Mouse (Mus musculus): ENCODE data around the gene Cers5.

The Cers5 gene

GRCm38 (mm10) chr15:99726549-99726948 lies 46.1 kb downstream of the Cers5 start:
- no peak for DNase-seq (ENCODE audit: low read depth in 2 of 2, low spot score in 2 of 2)

GRCm38 (mm10) chr15:99725341-99726155 lies 47.1 kb downstream of the Cers5 start, which contains the start of gene Cox14:
TSS of gene Cox14 (plus strand) at chr15:99725618.
- peak; percentile 91 to 94 for DNase-seq (ENCODE audit: low read depth in 2 of 2, low spot score in 2 of 2)

- peak; percentile 32 to 42 for DNase-seq (ENCODE audit: low read depth in 2 of 2, low spot score in 2 of 2)
These were observed 48.2 kb downstream of the Cers5 start for GRCm38 (mm10) chr15:99724292-99725021.

- no peak for DNase-seq (ENCODE audit: low read depth in 2 of 2, low spot score in 2 of 2)
These were observed 49.0 kb downstream of the Cers5 start for GRCm38 (mm10) chr15:99723515-99724291.

- DNase-seq (ENCODE audit: low read depth in 2 of 2, low spot score in 2 of 2): no peak
These were observed 49.6 kb downstream of the Cers5 start for GRCm38 (mm10) chr15:99723120-99723514.

GRCm38 (mm10) chr15:99721921-99722743 lies 50.6 kb downstream of the Cers5 start:
- DNase-seq (ENCODE audit: low read depth in 2 of 2, low spot score in 2 of 2): no peak

GRCm38 (mm10) chr15:99719865-99720264 lies 52.8 kb downstream of the Cers5 start:
- DNase-seq (ENCODE audit: low read depth in 2 of 2, low spot score in 2 of 2): no peak

GRCm38 (mm10) chr15:99718461-99719021 lies 54.1 kb downstream of the Cers5 start:
- no peak for DNase-seq (ENCODE audit: low read depth in 2 of 2, low spot score in 2 of 2)

GRCm38 (mm10) chr15:99717386-99718334 lies 55.0 kb downstream of the Cers5 start, which contains the start of gene Gpd1:
TSS of gene Gpd1 (plus strand) at chr15:99717515.
- no peak for DNase-seq (ENCODE audit: low read depth in 2 of 2, low spot score in 2 of 2)

- DNase-seq (ENCODE audit: low read depth in 2 of 2, low spot score in 2 of 2): no peak
These were observed 55.9 kb downstream of the Cers5 start for GRCm38 (mm10) chr15:99716814-99717213.

- no peak for DNase-seq (ENCODE audit: low read depth in 2 of 2, low spot score in 2 of 2)
These were observed 56.5 kb downstream of the Cers5 start for GRCm38 (mm10) chr15:99715982-99716746.

- no peak for DNase-seq (ENCODE audit: low read depth in 2 of 2, low spot score in 2 of 2)
These were observed 57.3 kb downstream of the Cers5 start for GRCm38 (mm10) chr15:99715361-99715865.

- DNase-seq (ENCODE audit: low read depth in 2 of 2, low spot score in 2 of 2): peak; percentile 55 to 68
These were observed 57.8 kb downstream of the Cers5 start for GRCm38 (mm10) chr15:99714858-99715257.

GRCm38 (mm10) chr15:99714206-99714605 lies 58.5 kb downstream of the Cers5 start:
- DNase-seq (ENCODE audit: low read depth in 2 of 2, low spot score in 2 of 2): no peak

GRCm38 (mm10) chr15:99713569-99713968 lies 59.1 kb downstream of the Cers5 start:
- DNase-seq (ENCODE audit: low read depth in 2 of 2, low spot score in 2 of 2): no peak

GRCm38 (mm10) chr15:99712666-99713559 lies 59.8 kb downstream of the Cers5 start:
- no peak for DNase-seq (ENCODE audit: low read depth in 2 of 2, low spot score in 2 of 2)

- no peak for DNase-seq (ENCODE audit: low read depth in 2 of 2, low spot score in 2 of 2)
These were observed 61.2 kb downstream of the Cers5 start for GRCm38 (mm10) chr15:99711491-99711890.
